16 mouse cellular contexts compared by ENCODE assay signal in the genomic region with DNA sequence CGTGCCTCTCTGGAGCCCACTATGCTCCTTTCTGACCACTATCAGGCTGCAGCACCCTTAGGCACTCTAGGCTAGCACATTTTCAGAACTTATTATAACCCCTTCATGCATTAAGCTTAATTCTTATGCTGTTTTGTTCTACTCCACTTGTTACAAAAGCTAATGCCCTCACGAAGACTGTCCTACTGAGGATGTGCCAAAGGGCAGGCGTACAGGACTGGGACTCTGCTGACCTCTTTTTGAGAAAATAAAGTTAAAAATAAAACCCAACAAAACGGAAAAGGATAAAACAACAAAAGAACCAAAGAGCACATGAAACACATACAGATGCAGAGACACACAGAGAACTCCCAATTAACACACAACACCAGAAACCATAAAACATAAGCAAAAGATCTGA. TPM values are rescaled to one million over a fixed set of nuclear protein-coding genes. Genes with fewer than 3 reads are reported as not detected.
"Had no signal": no experiment of that assay in that cellular context is flagged by ENCODE, and none has a peak within 500 bp of the region (broad histone marks: within the 10 kb centered on the region; RNA-seq: fewer than 3 reads in every experiment).

No protein-coding gene starts in this region.

- H3K4me1 ChIP-seq: midbrain, embryonic 12.5 days; midbrain, embryonic 15.5 days; stomach, embryonic 15.5 days had no signal

- ATAC-seq: hindbrain, postnatal 0 days; midbrain, embryonic 15.5 days had no signal

- H3K4me2 ChIP-seq: midbrain, embryonic 12.5 days; midbrain, embryonic 15.5 days; neural tube, embryonic 13.5 days; stomach, embryonic 15.5 days had no signal

- H3K9ac ChIP-seq: midbrain, embryonic 12.5 days; midbrain, embryonic 15.5 days; neural tube, embryonic 13.5 days; stomach, embryonic 15.5 days had no signal

- H3K27me3 ChIP-seq: midbrain, embryonic 12.5 days; midbrain, embryonic 15.5 days; neural tube, embryonic 13.5 days; stomach, embryonic 15.5 days had no signal

- H3K9me3 ChIP-seq: midbrain, embryonic 12.5 days; midbrain, embryonic 15.5 days; neural tube, embryonic 13.5 days; stomach, embryonic 15.5 days had no signal

- DNase-seq: kidney, adult 8-10 months; layer of hippocampus, adult 9-11 months; lung, adult 2 months; retina, postnatal 1 day; right cerebral cortex, postnatal 25 days; spleen, adult 18-20 months; thymus, postnatal 25 days had no signal

- H3K4me3 ChIP-seq: layer of hippocampus, adult 2 months; midbrain, embryonic 12.5 days; midbrain, embryonic 15.5 days; neural tube, embryonic 13.5 days; stomach, embryonic 15.5 days had no signal

- H3K27ac ChIP-seq: hindbrain, postnatal 0 days; kidney, postnatal 0 days; layer of hippocampus, adult 2 months; midbrain, embryonic 12.5 days; midbrain, embryonic 15.5 days; neural tube, embryonic 13.5 days; stomach, embryonic 15.5 days had no signal

RNA-seq across cellular contexts. Expression of a gene that starts 57.6 kb away (rescaled TPM):
- total RNA-seq: hindbrain, postnatal 0 days; layer of hippocampus, adult 2 months; layer of hippocampus, postnatal 25 days had no signal
- polyA plus RNA-seq: hindbrain, postnatal 0 days; limb, embryonic 11.5 days; midbrain, embryonic 12.5 days; midbrain, embryonic 15.5 days had no signal
